ENCODE assay signal across 8 mouse cellular contexts in genomic region chr15:99369391-99370171, GRCm38 (mm10). TPM values are rescaled to one million over a fixed set of nuclear protein-coding genes. Genes with fewer than 3 reads are reported as not detected.
DNase-seq lines count a peak whose midpoint lies in the region; ATAC-seq lines count a peak whose summit lies in the region.

No protein-coding gene starts in this region.

- H3K27me3 ChIP-seq in heart, embryonic 11.5 days (ENCODE audit: control insufficient read depth, insufficient read depth, low read length), result no peaks in the 10 kb centered on the region
- H3K27me3 ChIP-seq in midbrain, embryonic 14.5 days (ENCODE audit: control insufficient read depth, insufficient read depth, low read length), result 0 out of 2 replicates have a peak, but pooled peaks cover 3% of the 10 kb centered on the region

- peak overlapping the region; percentile 89 for H3K4me3 ChIP-seq in heart, embryonic 11.5 days (ENCODE audit: low read depth, low read length)
- H3K4me3 ChIP-seq in midbrain, embryonic 14.5 days (replicated peaks; ENCODE audit: low read depth, low read length), result peak overlapping the region; percentile 82

- no peaks in the 10 kb centered on the region for H3K9me3 ChIP-seq in heart, embryonic 11.5 days (replicated peaks; ENCODE audit: control insufficient read depth, low read length)
- no peaks in the 10 kb centered on the region for H3K9me3 ChIP-seq in midbrain, embryonic 14.5 days (ENCODE audit: control insufficient read depth, low read length)

- H3K4me1 ChIP-seq in heart, embryonic 11.5 days (ENCODE audit: control insufficient read depth, insufficient read depth, low read length), result peaks cover 17% of the 10 kb centered on the region
- peaks cover 4% of the 10 kb centered on the region; the same call in 1 of the 2 replicates for H3K4me1 ChIP-seq in midbrain, embryonic 14.5 days (ENCODE audit: control insufficient read depth, insufficient read depth, low read length)

- 3% methylated on average over 28 of the region's 39 CpGs for WGBS in heart, embryonic 11.5 days (ENCODE audit: insufficient replicate concordance)
- WGBS in midbrain, embryonic 14.5 days, result 2% methylated on average over 39 of the region's 39 CpGs

- peak overlapping the region; percentile 65 for H3K4me2 ChIP-seq in heart, embryonic 11.5 days
- H3K4me2 ChIP-seq in midbrain, embryonic 14.5 days (ENCODE audit: low read length), result peak overlapping the region; percentile 79

- peak overlapping the region; percentile 91 for H3K27ac ChIP-seq in heart, embryonic 11.5 days (ENCODE audit: low read depth, low read length)
- H3K27ac ChIP-seq in midbrain, embryonic 14.5 days (replicated peaks; ENCODE audit: low read depth, low read length), result peak overlapping the region; percentile 83

- H3K9ac ChIP-seq in heart, embryonic 11.5 days (ENCODE audit: low read depth, low read length), result peak overlapping the region; percentile 89
- peak overlapping the region; percentile 83 for H3K9ac ChIP-seq in midbrain, embryonic 14.5 days (replicated peaks; ENCODE audit: low read length)

- H3K36me3 ChIP-seq in heart, embryonic 11.5 days (ENCODE audit: control insufficient read depth, insufficient read depth, low read length), result no peaks in the 10 kb centered on the region
- no peaks in the 10 kb centered on the region for H3K36me3 ChIP-seq in midbrain, embryonic 14.5 days (ENCODE audit: control insufficient read depth, insufficient read depth, low read length)

- peak; percentile 34 to 45 for DNase-seq in lung, adult 18-20 months
- DNase-seq in lung, postnatal 25 days (ENCODE audit: low spot score), result no peak
- DNase-seq in adrenal gland, postnatal 36 days, result peak; percentile 49 to 58
- DNase-seq in kidney, postnatal 25 days, result peak; percentile 61 to 70
- peak; percentile 59 for DNase-seq in midbrain, embryonic 14.5 days
- no peak for DNase-seq in layer of hippocampus, adult 18-20 months (ENCODE audit: low spot score in 2 of 2)
- no peak for DNase-seq in B cell, adult 2 months

- ATAC-seq in heart, embryonic 11.5 days (replicated peaks; ENCODE audit: insufficient number of reproducible peaks, low FRiP score, low TSS enrichment), result peak; percentile 62
- ATAC-seq in midbrain, embryonic 14.5 days (ENCODE audit: low FRiP score, low TSS enrichment), result no peak; the same call in 1 of the 2 replicates

RNA-seq across cellular contexts. Expression of gene Fmnl3, which starts 0.7 kb away (rescaled TPM):
- total RNA-seq in adrenal gland, postnatal 36 days (2021), result 10 to 100 TPM; 17.3 to 22.1 TPM
- 11.0 and 11.4 TPM in 2 replicates for polyA plus RNA-seq in heart, embryonic 11.5 days (2014; fragmentation: Nextera tagmentation; extraction: Ambion mirVana)
- 6.1 and 7.5 TPM in 2 replicates for polyA plus RNA-seq in midbrain, embryonic 14.5 days (2014; fragmentation: Nextera tagmentation; extraction: Ambion mirVana)
- 1 to 10 TPM; 7.1 to 8.8 TPM for total RNA-seq in layer of hippocampus, adult 18-20 months (2021)

RNA-seq across cellular contexts. Expression of gene Tmbim6, which starts 23.1 kb away (rescaled TPM):
- total RNA-seq in adrenal gland, postnatal 36 days (2021), result 100 to 1,000 TPM; 506 to 839 TPM
- 233 and 290 TPM in 2 replicates for polyA plus RNA-seq in heart, embryonic 11.5 days (2014; fragmentation: Nextera tagmentation; extraction: Ambion mirVana)
- 233 and 255 TPM in 2 replicates for polyA plus RNA-seq in midbrain, embryonic 14.5 days (2014; fragmentation: Nextera tagmentation; extraction: Ambion mirVana)
- 100 to 1,000 TPM; 359 to 374 TPM for total RNA-seq in layer of hippocampus, adult 18-20 months (2021)

Comparison
In these comparisons a context has a peak if more than half of its experiments do, and no peak if none do; other contexts are left out.
1. DNase-seq: peak in lung, adult 18-20 months (2 of 2), adrenal gland, postnatal 36 days (2 of 2), kidney, postnatal 25 days (2 of 2) and midbrain, embryonic 14.5 days (single experiment); none in lung, postnatal 25 days (single experiment), layer of hippocampus, adult 18-20 months (0 of 2) and B cell, adult 2 months (0 of 2).